Mouse (Mus musculus) Muller cell, postnatal 12 days (primary cell): ENCODE data around the gene Nrip1.

Experiments
- DNase-seq: peaks from one replicate; pipeline ENCODE4 v3.0.0-alpha.2; 2015; ENCODE audit errors: inconsistent ontology term

Nrip1 gene

GRCm38 (mm10) chr16:76316940-76317822 is 56.4 kb downstream of the Nrip1 start:
- no peak for DNase-seq

GRCm38 (mm10) chr16:76315642-76316041 is 58.0 kb downstream of the Nrip1 start:
- no peak for DNase-seq

- DNase-seq: no peak
Observed at GRCm38 (mm10) chr16:76314013-76314950, 59.3 kb downstream of the Nrip1 start.

- no peak for DNase-seq
Observed at GRCm38 (mm10) chr16:76312887-76313420, 60.7 kb downstream of the Nrip1 start.

- no peak for DNase-seq
Observed at GRCm38 (mm10) chr16:76310791-76311190, 62.8 kb downstream of the Nrip1 start.

GRCm38 (mm10) chr16:76310286-76310685 is 63.3 kb downstream of the Nrip1 start:
- no peak for DNase-seq

- no peak for DNase-seq
Observed at GRCm38 (mm10) chr16:76309280-76309679, 64.3 kb downstream of the Nrip1 start.

GRCm38 (mm10) chr16:76307039-76307438 is 66.6 kb downstream of the Nrip1 start:
- DNase-seq: no peak

GRCm38 (mm10) chr16:76306446-76306845 is 67.2 kb downstream of the Nrip1 start:
- no peak for DNase-seq

- no peak for DNase-seq
Observed at GRCm38 (mm10) chr16:76303436-76303835, 70.2 kb downstream of the Nrip1 start.

- DNase-seq: no peak
Observed at GRCm38 (mm10) chr16:76301728-76302050, 71.9 kb downstream of the Nrip1 start.

- DNase-seq: no peak
Observed at GRCm38 (mm10) chr16:76301037-76301727, 72.4 kb downstream of the Nrip1 start.

- no peak for DNase-seq
Observed at GRCm38 (mm10) chr16:76300452-76300851, 73.2 kb downstream of the Nrip1 start.

- DNase-seq: no peak
Observed at GRCm38 (mm10) chr16:76299511-76299910, 74.1 kb downstream of the Nrip1 start.

- DNase-seq: no peak
Observed at GRCm38 (mm10) chr16:76295322-76295721, 78.3 kb downstream of the Nrip1 start.

GRCm38 (mm10) chr16:76294550-76294949 is 79.1 kb downstream of the Nrip1 start:
- DNase-seq: no peak

- no peak for DNase-seq
Observed at GRCm38 (mm10) chr16:76293765-76294463, 79.7 kb downstream of the Nrip1 start.

- DNase-seq: no peak
Observed at GRCm38 (mm10) chr16:76293176-76293575, 80.5 kb downstream of the Nrip1 start.

GRCm38 (mm10) chr16:76292656-76293055 is 81.0 kb downstream of the Nrip1 start:
- DNase-seq: no peak

GRCm38 (mm10) chr16:76291366-76291765 is 82.3 kb downstream of the Nrip1 start:
- DNase-seq: no peak

- DNase-seq: no peak
Observed at GRCm38 (mm10) chr16:76289495-76289894, 84.1 kb downstream of the Nrip1 start.
